27 mouse cellular contexts compared by ENCODE assay signal in genomic region chr8:100193228-100193627, GRCm38 (mm10).
DNase-seq lines count a peak whose midpoint lies in the region; ATAC-seq and TF ChIP-seq lines count a peak whose summit lies in the region.
"Had no signal": no experiment of that assay in that cellular context is flagged by ENCODE, and none has a peak within 500 bp of the region (broad histone marks: within the 10 kb centered on the region; RNA-seq: fewer than 3 reads in every experiment).

No protein-coding gene starts in this region.

- H3K36me3 ChIP-seq in forebrain, embryonic 14.5 days (ENCODE audit: control insufficient read depth, insufficient read depth, low read length): no peaks in the 10 kb centered on the region
- no peaks in the 10 kb centered on the region for H3K36me3 ChIP-seq in forebrain, embryonic 16.5 days (ENCODE audit: control insufficient read depth, insufficient read depth)
- no peaks in the 10 kb centered on the region for H3K36me3 ChIP-seq in lung, embryonic 15.5 days
- H3K36me3 ChIP-seq: embryonic facial prominence, embryonic 13.5 days; embryonic facial prominence, embryonic 15.5 days; forebrain, embryonic 10.5 days; forebrain, embryonic 12.5 days; forebrain, embryonic 15.5 days; G1E had no signal

- H3K4me3 ChIP-seq in forebrain, embryonic 14.5 days (ENCODE audit: low read depth, low read length): no peak overlapping the region
- no peak overlapping the region for H3K4me3 ChIP-seq in forebrain, embryonic 16.5 days (replicated peaks; ENCODE audit: low read length)
- no peak overlapping the region for H3K4me3 ChIP-seq in lung, embryonic 15.5 days
- H3K4me3 ChIP-seq: embryonic facial prominence, embryonic 13.5 days; embryonic facial prominence, embryonic 15.5 days; erythroblast, embryonic 14.5 days; forebrain, embryonic 10.5 days; forebrain, embryonic 12.5 days; forebrain, embryonic 15.5 days had no signal

- no peaks in the 10 kb centered on the region for H3K27me3 ChIP-seq in forebrain, embryonic 14.5 days (replicated peaks; ENCODE audit: control insufficient read depth, insufficient read depth, low read length)
- no peaks in the 10 kb centered on the region for H3K27me3 ChIP-seq in forebrain, embryonic 16.5 days (replicated peaks; ENCODE audit: control insufficient read depth, insufficient read depth, low read length)
- no peaks in the 10 kb centered on the region for H3K27me3 ChIP-seq in lung, embryonic 15.5 days
- H3K27me3 ChIP-seq: CH12.LX; embryonic facial prominence, embryonic 13.5 days; embryonic facial prominence, embryonic 15.5 days; forebrain, embryonic 12.5 days; forebrain, embryonic 15.5 days; Patski had no signal

- WGBS in forebrain, embryonic 14.5 days: 80% methylated on average over 2 of the region's 2 CpGs
- WGBS in forebrain, embryonic 16.5 days: 53% methylated on average over 2 of the region's 2 CpGs
- WGBS in lung, embryonic 15.5 days: 34% methylated on average over 2 of the region's 2 CpGs

- no peak overlapping the region for H3K4me2 ChIP-seq in forebrain, embryonic 14.5 days (ENCODE audit: low read length)
- H3K4me2 ChIP-seq in forebrain, embryonic 16.5 days (ENCODE audit: low read length): no peak overlapping the region
- H3K4me2 ChIP-seq in lung, embryonic 15.5 days: no peak overlapping the region
- H3K4me2 ChIP-seq: embryonic facial prominence, embryonic 13.5 days; embryonic facial prominence, embryonic 15.5 days; forebrain, embryonic 12.5 days; forebrain, embryonic 15.5 days had no signal

- ATAC-seq in forebrain, embryonic 14.5 days: no peak
- no peak for ATAC-seq in forebrain, embryonic 16.5 days
- ATAC-seq in lung, embryonic 15.5 days (ENCODE audit: borderline replicate concordance, extremely low read depth, low FRiP score, low TSS enrichment): peak; percentile 39; the same call in 1 of the 2 replicates
- ATAC-seq: activated CD4-positive, CD25-positive, alpha-beta regulatory T cell, adult 4 months; CD4-positive, CD25-positive, alpha-beta regulatory T cell, adult 4 months; forebrain, embryonic 15.5 days; Patski had no signal

- H3K9me3 ChIP-seq in forebrain, embryonic 14.5 days (replicated peaks; ENCODE audit: control insufficient read depth, low read length): no peaks in the 10 kb centered on the region
- no peaks in the 10 kb centered on the region for H3K9me3 ChIP-seq in forebrain, embryonic 16.5 days (ENCODE audit: control insufficient read depth, low read length)
- no peaks in the 10 kb centered on the region for H3K9me3 ChIP-seq in lung, embryonic 15.5 days
- H3K9me3 ChIP-seq: embryonic facial prominence, embryonic 13.5 days; embryonic facial prominence, embryonic 15.5 days; forebrain, embryonic 10.5 days; forebrain, embryonic 12.5 days; forebrain, embryonic 15.5 days; G1E had no signal

- peak; percentile 45 for DNase-seq in forebrain, embryonic 14.5 days (ENCODE audit: low spot score)
- DNase-seq in lung, postnatal 10 days: no peak
- peak; percentile 47 for DNase-seq in brain, embryonic 14.5 days (ENCODE audit: low read depth)
- DNase-seq: adrenal gland, adult 8-10 months; adrenal gland, postnatal 14 days; adrenal gland, postnatal 36 days; B cell, adult 2 months; cerebellum, adult 11 months; cerebellum, adult 18-20 months; cerebellum, adult 8-10 months; cerebellum, adult 9-11 months; cerebellum, postnatal 14 days; cerebellum, postnatal 36 days; embryo, embryonic 11 days had no signal

- no peak overlapping the region for H3K27ac ChIP-seq in forebrain, embryonic 14.5 days (ENCODE audit: low read depth, low read length)
- no peak overlapping the region for H3K27ac ChIP-seq in forebrain, embryonic 16.5 days (ENCODE audit: low read length)
- H3K27ac ChIP-seq in lung, embryonic 15.5 days: no peak overlapping the region
- H3K27ac ChIP-seq: embryonic facial prominence, embryonic 13.5 days; embryonic facial prominence, embryonic 15.5 days; forebrain, embryonic 10.5 days; forebrain, embryonic 12.5 days; forebrain, embryonic 15.5 days had no signal

- no peak for TF ChIP-seq POLR2A in brain, embryonic 14.5 days (IDR thresholded peaks at IDR 0.05; ENCODE audit: borderline replicate concordance, extremely low read depth, insufficient read depth, insufficient read length, poor library complexity, severe bottlenecking)

- no peak for TF ChIP-seq CTCF in brain, embryonic 14.5 days (IDR thresholded peaks at IDR 0.05; ENCODE audit: borderline replicate concordance, extremely low read depth, insufficient read depth, insufficient read length)

- no peaks in the 10 kb centered on the region for H3K4me1 ChIP-seq in forebrain, embryonic 14.5 days (ENCODE audit: control insufficient read depth, insufficient read depth, low read length)
- H3K4me1 ChIP-seq in forebrain, embryonic 16.5 days (replicated peaks; ENCODE audit: control insufficient read depth, insufficient read depth, low read length): no peaks in the 10 kb centered on the region
- 0 out of 2 replicates have a peak, but pooled peaks cover 4% of the 10 kb centered on the region for H3K4me1 ChIP-seq in lung, embryonic 15.5 days
- H3K4me1 ChIP-seq: embryonic facial prominence, embryonic 13.5 days; embryonic facial prominence, embryonic 15.5 days; forebrain, embryonic 10.5 days; forebrain, embryonic 12.5 days; forebrain, embryonic 15.5 days had no signal

- no peak overlapping the region for H3K9ac ChIP-seq in forebrain, embryonic 14.5 days (ENCODE audit: low read length)
- H3K9ac ChIP-seq in forebrain, embryonic 16.5 days (replicated peaks; ENCODE audit: low read depth, low read length): no peak overlapping the region
- no peak overlapping the region for H3K9ac ChIP-seq in lung, embryonic 15.5 days
- H3K9ac ChIP-seq: embryonic facial prominence, embryonic 13.5 days; embryonic facial prominence, embryonic 15.5 days; forebrain, embryonic 12.5 days; forebrain, embryonic 15.5 days had no signal
